Mouse (Mus musculus) gastrocnemius, postnatal 25 days (tissue): ENCODE measurements around the gene Rp9. TPM values are rescaled to one million over a fixed set of nuclear protein-coding genes. Genes with fewer than 3 reads are reported as not detected.

Experiments
- DNase-seq: peaks from one replicate; pipeline ENCODE4 v3.0.0; 2022
- long read RNA-seq, 2 experiments: library from polyadenylated mRNA; stranded (forward); transcript quantifications; one replicate each; pipeline ENCODE4 v2.0.0; 2021
- total RNA-seq, 2 experiments: library from RNA; stranded (reverse); gene quantifications; 1 replicate in 1 of 2; 2 replicates in 1 of 2; pipeline ENCODE4 v1.2.3; 2021

Gene Rp9
- total RNA-seq: 10 to 100 TPM; 30.1 to 31.2 TPM
- long read RNA-seq, experiment 1, transcript Rp9-201 (6 exons, 1,134 nt): major isoform, 33 of 52 reads
- long read RNA-seq, experiment 1, partial matches to known transcripts: 16 of 52 reads
- long read RNA-seq, experiment 1, other reads (novel, unspliced or antisense): 3 of 52 reads
- long read RNA-seq, experiment 2, transcript Rp9-201 (6 exons, 1,134 nt): major isoform, 28 of 34 reads
- long read RNA-seq, experiment 2, partial matches to known transcripts: 6 of 34 reads
- long read RNA-seq, experiment 2, other reads (novel, unspliced or antisense): 0 of 34 reads

GRCm38 (mm10) chr9:22469643-22470042, at the start of gene Rp9:
TSS of gene Rp9 (minus strand) at chr9:22469743.
- no peak for DNase-seq

GRCm38 (mm10) chr9:22518394-22519041, 49.0 kb upstream of the Rp9 start:
- DNase-seq: no peak

GRCm38 (mm10) chr9:22515076-22515475, 45.5 kb upstream of the Rp9 start:
- DNase-seq: no peak

- DNase-seq: no peak
These were observed 36.0 kb upstream of the Rp9 start for GRCm38 (mm10) chr9:22505574-22505973.

- DNase-seq: no peak
These were observed 34.0 kb upstream of the Rp9 start for GRCm38 (mm10) chr9:22503581-22503980.

- DNase-seq: no peak
These were observed 33.4 kb upstream of the Rp9 start for GRCm38 (mm10) chr9:22502972-22503371.

- DNase-seq: no peak
These were observed 27.7 kb upstream of the Rp9 start for GRCm38 (mm10) chr9:22497021-22497767.

- DNase-seq: no peak
These were observed 25.6 kb upstream of the Rp9 start for GRCm38 (mm10) chr9:22495133-22495532.

- no peak for DNase-seq
These were observed 24.8 kb upstream of the Rp9 start for GRCm38 (mm10) chr9:22494203-22494807.

GRCm38 (mm10) chr9:22488963-22489362, 19.4 kb upstream of the Rp9 start:
- no peak for DNase-seq

GRCm38 (mm10) chr9:22486211-22486610, 16.7 kb upstream of the Rp9 start:
- no peak for DNase-seq

- DNase-seq: no peak
These were observed 15.2 kb upstream of the Rp9 start for GRCm38 (mm10) chr9:22484562-22485308.

GRCm38 (mm10) chr9:22483866-22484561, 14.5 kb upstream of the Rp9 start:
- DNase-seq: no peak

- DNase-seq: no peak
These were observed 9.4 kb upstream of the Rp9 start for GRCm38 (mm10) chr9:22478946-22479345.

GRCm38 (mm10) chr9:22476265-22476664, 6.7 kb upstream of the Rp9 start:
- no peak for DNase-seq

GRCm38 (mm10) chr9:22475424-22475868, 5.9 kb upstream of the Rp9 start, which contains the start of gene Bbs9:
TSS of gene Bbs9 (plus strand) at chr9:22475715.
- peak; percentile 92 for DNase-seq

GRCm38 (mm10) chr9:22468899-22469259, 664 bp downstream of the Rp9 start:
- no peak for DNase-seq

- DNase-seq: peak; percentile 75
These were observed 1.2 kb downstream of the Rp9 start for GRCm38 (mm10) chr9:22468170-22468898.

GRCm38 (mm10) chr9:22467371-22468169, 2.0 kb downstream of the Rp9 start:
- peak; percentile 29 for DNase-seq

- DNase-seq: no peak
These were observed 3.3 kb downstream of the Rp9 start for GRCm38 (mm10) chr9:22466212-22466611.
